Mouse (Mus musculus): ENCODE results near the gene Nrxn1.

DNA sequence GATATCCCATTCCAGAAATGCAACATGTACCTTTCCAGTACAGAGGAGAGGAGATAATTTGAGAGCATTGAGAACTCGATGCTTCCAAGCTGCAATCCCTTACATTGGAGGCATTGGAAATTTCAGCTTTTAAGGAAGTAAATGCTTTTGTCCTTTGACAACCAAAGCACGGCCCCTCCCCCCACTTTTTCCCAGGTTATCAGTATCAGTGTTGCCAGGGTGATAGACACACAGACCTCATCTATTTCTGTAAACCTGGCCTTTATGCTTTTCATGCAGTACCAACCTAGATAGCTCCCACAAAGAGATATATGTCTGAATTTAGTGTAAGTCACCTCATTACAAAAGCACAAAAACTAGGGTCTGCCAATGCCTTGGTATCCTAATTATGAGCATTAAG lies 235.6 kb downstream of the Nrxn1 start:
- TF ChIP-seq EP300 (IDR thresholded peaks at IDR 0.05; ENCODE audit: insufficient read depth, low read depth, low read length) (no peak), CTCF (IDR thresholded peaks at IDR 0.05) (no peak), POLR2A (IDR thresholded peaks at IDR 0.05; ENCODE audit: insufficient read depth, low read depth, low read length) (no peak)
